Mouse (Mus musculus): ENCODE data around the gene Gal3st2. TPM values are rescaled to one million over a fixed set of nuclear protein-coding genes. Genes with fewer than 3 reads are reported as not detected.
"Not testable (repeated sequence)": the region's sequence is repeated elsewhere in the genome, so short reads cannot be mapped to it uniquely, and the experiment has no call there.

Gal3st2 gene
- polyA plus RNA-seq, 1 experiment from 2014 or later: 0.24 TPM

- H3K9me3 ChIP-seq (ENCODE audit: control insufficient read depth, low read length): no peaks in the 10 kb centered on the region
- peak overlapping the region; percentile 95 for H3K4me2 ChIP-seq (ENCODE audit: low read length)
- no peak overlapping the region for H3K27ac ChIP-seq (replicated peaks; ENCODE audit: low read depth, low read length)
- no peak overlapping the region for H3K9ac ChIP-seq (replicated peaks; ENCODE audit: low read length)
- 96% methylated on average over 9 of the region's 9 CpGs for WGBS
- H3K4me1 ChIP-seq (ENCODE audit: control insufficient read depth, insufficient read depth, low read length): peaks cover 10% of the 10 kb centered on the region
- DNase-seq: no peak
- H3K36me3 ChIP-seq (ENCODE audit: control insufficient read depth, insufficient read depth, low read length): peaks cover under 1% of the 10 kb centered on the region; the same call in 1 of the 2 replicates
- H3K4me3 ChIP-seq (replicated peaks; ENCODE audit: low read depth, low read length): no peak overlapping the region
- H3K27me3 ChIP-seq (ENCODE audit: control insufficient read depth, insufficient read depth, low read length): no peaks in the 10 kb centered on the region
- ATAC-seq (ENCODE audit: low FRiP score, low TSS enrichment): no peak
Measured at GRCm38 (mm10) chr1:93826540-93826835, 34.6 kb upstream of the Gal3st2 start.

GRCm38 (mm10) chr1:93832754-93833360 lies 28.2 kb upstream of the Gal3st2 start:
- H3K4me2 ChIP-seq (ENCODE audit: low read length); ATAC-seq (ENCODE audit: low FRiP score, low TSS enrichment); H3K9me3 ChIP-seq (ENCODE audit: control insufficient read depth, low read length); H3K4me3 ChIP-seq (replicated peaks; ENCODE audit: low read depth, low read length); DNase-seq; H3K9ac ChIP-seq (replicated peaks; ENCODE audit: low read length); H3K27me3 ChIP-seq (ENCODE audit: control insufficient read depth, insufficient read depth, low read length); H3K27ac ChIP-seq (replicated peaks; ENCODE audit: low read depth, low read length); H3K4me1 ChIP-seq (ENCODE audit: control insufficient read depth, insufficient read depth, low read length): not testable (repeated sequence)
- WGBS: 74% methylated on average over 2 of the region's 4 CpGs
- H3K36me3 ChIP-seq (ENCODE audit: control insufficient read depth, insufficient read depth, low read length): peaks cover 11% of the 10 kb centered on the region

- ATAC-seq (ENCODE audit: low FRiP score, low TSS enrichment) (no peak), DNase-seq (no peak)
- H3K27me3 ChIP-seq (ENCODE audit: control insufficient read depth, insufficient read depth, low read length): no peaks in the 10 kb centered on the region
- no peak overlapping the region for H3K27ac ChIP-seq (replicated peaks; ENCODE audit: low read depth, low read length)
- WGBS: 81% methylated on average over 7 of the region's 7 CpGs
- no peaks in the 10 kb centered on the region for H3K9me3 ChIP-seq (ENCODE audit: control insufficient read depth, low read length)
- no peak overlapping the region for H3K4me3 ChIP-seq (replicated peaks; ENCODE audit: low read depth, low read length)
- no peak overlapping the region for H3K4me2 ChIP-seq (ENCODE audit: low read length)
- H3K36me3 ChIP-seq (ENCODE audit: control insufficient read depth, insufficient read depth, low read length): peaks cover 14% of the 10 kb centered on the region
- no peak overlapping the region for H3K9ac ChIP-seq (replicated peaks; ENCODE audit: low read length)
- H3K4me1 ChIP-seq (ENCODE audit: control insufficient read depth, insufficient read depth, low read length): no peaks in the 10 kb centered on the region
Measured at GRCm38 (mm10) chr1:93834671-93835150, 26.4 kb upstream of the Gal3st2 start.

GRCm38 (mm10) chr1:93835211-93835610 lies 25.9 kb upstream of the Gal3st2 start:
- WGBS: 93% methylated on average over 4 of the region's 4 CpGs
- ATAC-seq (ENCODE audit: low FRiP score, low TSS enrichment): no peak

GRCm38 (mm10) chr1:93835876-93836531 lies 25.1 kb upstream of the Gal3st2 start:
- Histone ChIP-seq H3K27me3 (ENCODE audit: control insufficient read depth, insufficient read depth, low read length) (no peaks in the 10 kb centered on the region), H3K4me1 (ENCODE audit: control insufficient read depth, insufficient read depth, low read length) (no peaks in the 10 kb centered on the region), H3K9me3 (ENCODE audit: control insufficient read depth, low read length) (no peaks in the 10 kb centered on the region), H3K27ac (replicated peaks; ENCODE audit: low read depth, low read length) (no peak overlapping the region), H3K9ac (replicated peaks; ENCODE audit: low read length) (no peak overlapping the region), H3K36me3 (ENCODE audit: control insufficient read depth, insufficient read depth, low read length) (peaks cover 14% of the 10 kb centered on the region), H3K4me2 (ENCODE audit: low read length) (no peak overlapping the region), H3K4me3 (replicated peaks; ENCODE audit: low read depth, low read length) (no peak overlapping the region)
- WGBS: 93% methylated on average over 6 of the region's 6 CpGs
- ATAC-seq (ENCODE audit: low FRiP score, low TSS enrichment): no peak
- DNase-seq: no peak

More at GRCm38 (mm10) chr1:93835211-93835610, 25.9 kb upstream of the Gal3st2 start:
- Histone ChIP-seq H3K9me3 (ENCODE audit: control insufficient read depth, low read length) (no peaks in the 10 kb centered on the region), H3K9ac (replicated peaks; ENCODE audit: low read length) (no peak overlapping the region), H3K4me2 (ENCODE audit: low read length) (no peak overlapping the region), H3K4me1 (ENCODE audit: control insufficient read depth, insufficient read depth, low read length) (no peaks in the 10 kb centered on the region), H3K4me3 (replicated peaks; ENCODE audit: low read depth, low read length) (no peak overlapping the region), H3K27me3 (ENCODE audit: control insufficient read depth, insufficient read depth, low read length) (no peaks in the 10 kb centered on the region), H3K36me3 (ENCODE audit: control insufficient read depth, insufficient read depth, low read length) (peaks cover 14% of the 10 kb centered on the region), H3K27ac (replicated peaks; ENCODE audit: low read depth, low read length) (no peak overlapping the region)
- no peak for DNase-seq

GRCm38 (mm10) chr1:93836532-93836913 lies 24.6 kb upstream of the Gal3st2 start:
- 88% methylated on average over 2 of the region's 2 CpGs for WGBS
- Histone ChIP-seq H3K36me3 (ENCODE audit: control insufficient read depth, insufficient read depth, low read length) (peaks cover 14% of the 10 kb centered on the region), H3K9ac (replicated peaks; ENCODE audit: low read length) (no peak overlapping the region), H3K4me1 (ENCODE audit: control insufficient read depth, insufficient read depth, low read length) (no peaks in the 10 kb centered on the region), H3K27me3 (ENCODE audit: control insufficient read depth, insufficient read depth, low read length) (no peaks in the 10 kb centered on the region), H3K9me3 (ENCODE audit: control insufficient read depth, low read length) (no peaks in the 10 kb centered on the region), H3K4me2 (ENCODE audit: low read length) (no peak overlapping the region), H3K27ac (replicated peaks; ENCODE audit: low read depth, low read length) (no peak overlapping the region), H3K4me3 (replicated peaks; ENCODE audit: low read depth, low read length) (no peak overlapping the region)
- no peak for ATAC-seq (ENCODE audit: low FRiP score, low TSS enrichment)
- no peak for DNase-seq

GRCm38 (mm10) chr1:93837335-93837734 lies 23.8 kb upstream of the Gal3st2 start:
- H3K27me3 ChIP-seq (ENCODE audit: control insufficient read depth, insufficient read depth, low read length): no peaks in the 10 kb centered on the region
- no peak overlapping the region for H3K4me2 ChIP-seq (ENCODE audit: low read length)
- DNase-seq: no peak
- WGBS: 97% methylated on average over 8 of the region's 8 CpGs
- no peaks in the 10 kb centered on the region for H3K4me1 ChIP-seq (ENCODE audit: control insufficient read depth, insufficient read depth, low read length)
- H3K9ac ChIP-seq (replicated peaks; ENCODE audit: low read length): no peak overlapping the region
- no peaks in the 10 kb centered on the region for H3K9me3 ChIP-seq (ENCODE audit: control insufficient read depth, low read length)
- H3K27ac ChIP-seq (replicated peaks; ENCODE audit: low read depth, low read length): no peak overlapping the region
- no peak overlapping the region for H3K4me3 ChIP-seq (replicated peaks; ENCODE audit: low read depth, low read length)
- no peak for ATAC-seq (ENCODE audit: low FRiP score, low TSS enrichment)
- peaks cover 14% of the 10 kb centered on the region for H3K36me3 ChIP-seq (ENCODE audit: control insufficient read depth, insufficient read depth, low read length)

- not testable (repeated sequence) for H3K4me3 ChIP-seq (replicated peaks; ENCODE audit: low read depth, low read length)
Measured at GRCm38 (mm10) chr1:93838569-93838968, 22.5 kb upstream of the Gal3st2 start.

GRCm38 (mm10) chr1:93845766-93846366 lies 15.2 kb upstream of the Gal3st2 start:
- not testable (repeated sequence) for H3K9me3 ChIP-seq (ENCODE audit: control insufficient read depth, low read length); H3K27ac ChIP-seq (replicated peaks; ENCODE audit: low read depth, low read length); H3K36me3 ChIP-seq (ENCODE audit: control insufficient read depth, insufficient read depth, low read length); H3K9ac ChIP-seq (replicated peaks; ENCODE audit: low read length); H3K4me1 ChIP-seq (ENCODE audit: control insufficient read depth, insufficient read depth, low read length); DNase-seq; H3K27me3 ChIP-seq (ENCODE audit: control insufficient read depth, insufficient read depth, low read length); H3K4me2 ChIP-seq (ENCODE audit: low read length); H3K4me3 ChIP-seq (replicated peaks; ENCODE audit: low read depth, low read length)
- 52% methylated on average over 1 of the region's 3 CpGs for whole genome bisulfite sequencing
- peak; percentile 60; the same call in 1 of the 2 replicates for ATAC-seq (ENCODE audit: low FRiP score, low TSS enrichment)

More at GRCm38 (mm10) chr1:93838569-93838968, 22.5 kb upstream of the Gal3st2 start:
- not testable (repeated sequence) for ATAC-seq (ENCODE audit: low FRiP score, low TSS enrichment); H3K27me3 ChIP-seq (ENCODE audit: control insufficient read depth, insufficient read depth, low read length); H3K4me2 ChIP-seq (ENCODE audit: low read length); H3K27ac ChIP-seq (replicated peaks; ENCODE audit: low read depth, low read length); H3K4me1 ChIP-seq (ENCODE audit: control insufficient read depth, insufficient read depth, low read length); H3K9ac ChIP-seq (replicated peaks; ENCODE audit: low read length); DNase-seq; H3K9me3 ChIP-seq (ENCODE audit: control insufficient read depth, low read length)
- 96% methylated on average over 8 of the region's 8 CpGs for WGBS
- H3K36me3 ChIP-seq (ENCODE audit: control insufficient read depth, insufficient read depth, low read length): peaks cover 14% of the 10 kb centered on the region
